Mouse (Mus musculus) forebrain, embryonic 15.5 days (tissue): ENCODE data around the gene Eci1. TPM values are rescaled to one million over a fixed set of nuclear protein-coding genes. Genes with fewer than 3 reads are reported as not detected.
"Not testable (repeated sequence)": the region's sequence is repeated elsewhere in the genome, so short reads cannot be mapped to it uniquely, and the experiment has no call there.

Experiments used
- ATAC-seq: fragments of 200-750 bp; cut with Nextera tagmentation; replicated peaks from 2 replicates; pipeline ENCODE4 v1.8.0; 2017; ENCODE audit warnings: mild to moderate bottlenecking, moderate TSS enrichment, moderate library complexity
- H3K27ac ChIP-seq: fragments of 300-500 bp; sonication (generic); replicated peaks from 2 replicates; pipeline ENCODE4 v1.5.1; 2015; ENCODE audit warnings: mild to moderate bottlenecking, inconsistent platforms
- H3K27me3 ChIP-seq: fragments of 300-500 bp; sonication (generic); 2 replicates; pipeline ENCODE4 v1.6.1; 2015; ENCODE audit warnings: inconsistent platforms
- H3K36me3 ChIP-seq: fragments of 300-500 bp; sonication (generic); 2 replicates; pipeline ENCODE4 v1.6.1; 2015; ENCODE audit warnings: mild to moderate bottlenecking, inconsistent platforms
- H3K4me1 ChIP-seq: fragments of 300-500 bp; sonication (generic); 2 replicates; pipeline ENCODE4 v1.6.1; 2015; ENCODE audit warnings: inconsistent platforms
- H3K4me2 ChIP-seq: fragments of 300-500 bp; sonication (generic); replicated peaks from 2 replicates; pipeline ENCODE4 v1.6.1; 2015; ENCODE audit warnings: mild to moderate bottlenecking, inconsistent platforms
- H3K4me3 ChIP-seq: fragments of 300-500 bp; sonication (generic); 2 replicates; pipeline ENCODE4 v1.5.1; 2015; ENCODE audit warnings: mild to moderate bottlenecking, inconsistent platforms
- H3K9ac ChIP-seq: fragments of 300-500 bp; sonication (generic); replicated peaks from 2 replicates; pipeline ENCODE4 v1.6.1; 2015; ENCODE audit warnings: mild to moderate bottlenecking, inconsistent platforms
- H3K9me3 ChIP-seq: fragments of 300-500 bp; sonication (generic); 2 replicates; pipeline ENCODE4 v1.6.1; 2016; ENCODE audit warnings: inconsistent platforms
- WGBS: fragments of 180-500 bp; shearing (Covaris S2); methylation state at CpG from one replicate; pipeline ENCODE4 v1.1.7; 2015; ENCODE audit warnings: mixed read lengths; 5-methylcytosine and 5-hydroxymethylcytosine counted together
- polyA plus RNA-seq: library from polyadenylated mRNA; unstranded; fragments of >200 nt; fragmentation: Nextera tagmentation; extraction: Ambion mirVana; gene quantifications from 2 replicates; pipeline ENCODE4 v1.2.1, GENCODE M21; 2015

Eci1 gene
- polyA plus RNA-seq, 1 experiment from 2014 or later, result 40.7 TPM

- no peak overlapping the region for H3K4me2 ChIP-seq
- 91% methylated on average over 14 of the region's 14 CpGs for WGBS
- ATAC-seq, result no peak
- H3K4me1 ChIP-seq, result no peaks in the 10 kb centered on the region
- H3K27me3 ChIP-seq, result no peaks in the 10 kb centered on the region
- H3K9me3 ChIP-seq, result no peaks in the 10 kb centered on the region
- H3K36me3 ChIP-seq, result peaks cover 64% of the 10 kb centered on the region
- no peak overlapping the region for H3K9ac ChIP-seq
- no peak overlapping the region for H3K4me3 ChIP-seq
- H3K27ac ChIP-seq, result no peak overlapping the region
Measured at GRCm38 (mm10) chr17:24442107-24442506, 15.7 kb downstream of the Eci1 start.

GRCm38 (mm10) chr17:24442632-24443155 lies 16.3 kb downstream of the Eci1 start, which contains the start of gene Dnase1l2:
Dnase1l2 (minus strand) TSS chr17:24443105.
- no peak within 1 kb of the TSS for H3K27ac ChIP-seq
- WGBS, result 82% methylated on average over 7 of the region's 7 CpGs
- no peaks in the 10 kb centered on the region for H3K4me1 ChIP-seq
- H3K36me3 ChIP-seq, result peaks cover 70% of the 10 kb centered on the region
- no peak within 1 kb of the TSS for H3K4me2 ChIP-seq
- no peak for ATAC-seq
- no peak within 1 kb of the TSS for H3K9ac ChIP-seq
- no peaks in the 10 kb centered on the region for H3K9me3 ChIP-seq
- H3K4me3 ChIP-seq, result no peak within 1 kb of the TSS
- no peaks in the 10 kb centered on the region for H3K27me3 ChIP-seq

- 91% methylated on average over 4 of the region's 4 CpGs for WGBS
- Histone ChIP-seq H3K9ac (no peak overlapping the region), H3K36me3 (peaks cover 74% of the 10 kb centered on the region), H3K4me1 (no peaks in the 10 kb centered on the region), H3K27ac (no peak overlapping the region), H3K4me3 (no peak overlapping the region), H3K27me3 (no peaks in the 10 kb centered on the region), H3K9me3 (no peaks in the 10 kb centered on the region), H3K4me2 (no peak overlapping the region)
- no peak for ATAC-seq
Measured at GRCm38 (mm10) chr17:24443409-24443808, 17.0 kb downstream of the Eci1 start.

- 93% methylated on average over 8 of the region's 8 CpGs for WGBS
- no peaks in the 10 kb centered on the region for H3K9me3 ChIP-seq
- H3K9ac ChIP-seq, result no peak overlapping the region
- peaks cover 81% of the 10 kb centered on the region for H3K36me3 ChIP-seq
- no peaks in the 10 kb centered on the region for H3K27me3 ChIP-seq
- no peaks in the 10 kb centered on the region for H3K4me1 ChIP-seq
- no peak overlapping the region for H3K27ac ChIP-seq
- H3K4me2 ChIP-seq, result no peak overlapping the region
- no peak overlapping the region for H3K4me3 ChIP-seq
- no peak for ATAC-seq
Measured at GRCm38 (mm10) chr17:24446590-24446989, 20.1 kb downstream of the Eci1 start.

GRCm38 (mm10) chr17:24449507-24449906 lies 23.1 kb downstream of the Eci1 start:
- Histone ChIP-seq H3K4me3 (no peak overlapping the region), H3K9me3 (no peaks in the 10 kb centered on the region), H3K4me2 (no peak overlapping the region), H3K36me3 (peaks cover 70% of the 10 kb centered on the region), H3K27me3 (no peaks in the 10 kb centered on the region), H3K9ac (no peak overlapping the region), H3K4me1 (peaks cover 24% of the 10 kb centered on the region), H3K27ac (no peak overlapping the region)
- no peak for ATAC-seq
- WGBS, result 94% methylated on average over 6 of the region's 6 CpGs

GRCm38 (mm10) chr17:24451220-24451619 lies 24.8 kb downstream of the Eci1 start:
- H3K27ac ChIP-seq, result no peak overlapping the region
- H3K27me3 ChIP-seq, result no peaks in the 10 kb centered on the region
- H3K9ac ChIP-seq, result no peak overlapping the region
- no peak for ATAC-seq
- H3K9me3 ChIP-seq, result no peaks in the 10 kb centered on the region
- H3K4me3 ChIP-seq, result no peak overlapping the region
- WGBS, result 97% methylated on average over 6 of the region's 6 CpGs
- peaks cover 52% of the 10 kb centered on the region for H3K36me3 ChIP-seq
- H3K4me2 ChIP-seq, result no peak overlapping the region
- H3K4me1 ChIP-seq, result peaks cover 24% of the 10 kb centered on the region

- Histone ChIP-seq H3K9ac (no peak overlapping the region), H3K4me2 (no peak overlapping the region), H3K36me3 (peaks cover 32% of the 10 kb centered on the region), H3K9me3 (no peaks in the 10 kb centered on the region), H3K27ac (no peak overlapping the region), H3K4me3 (no peak overlapping the region), H3K4me1 (peaks cover 24% of the 10 kb centered on the region), H3K27me3 (no peaks in the 10 kb centered on the region)
- no peak for ATAC-seq
- 91% methylated on average over 2 of the region's 2 CpGs for WGBS
Measured at GRCm38 (mm10) chr17:24453372-24453771, 26.9 kb downstream of the Eci1 start.

- 9% methylated on average over 14 of the region's 14 CpGs for WGBS
- Histone ChIP-seq H3K36me3 (peaks cover 22% of the 10 kb centered on the region), H3K9ac (peak overlapping the region; percentile 92), H3K9me3 (no peaks in the 10 kb centered on the region), H3K4me2 (peak overlapping the region; percentile 74), H3K27me3 (no peaks in the 10 kb centered on the region), H3K4me1 (peaks cover 24% of the 10 kb centered on the region), H3K27ac (peak overlapping the region; percentile 85), H3K4me3 (peak overlapping the region; percentile 73)
- ATAC-seq, result no peak
Measured at GRCm38 (mm10) chr17:24454218-24454755, 27.8 kb downstream of the Eci1 start.

- ATAC-seq, result peak; percentile 96
- 0% methylated on average over 67 of the region's 67 CpGs for WGBS
- Histone ChIP-seq H3K27ac (peak overlapping the region; percentile 85), H3K9ac (peak overlapping the region; percentile 92), H3K4me2 (peak overlapping the region; percentile 74), H3K36me3 (peaks cover 16% of the 10 kb centered on the region), H3K4me3 (peak overlapping the region; percentile 73), H3K4me1 (peaks cover 24% of the 10 kb centered on the region), H3K9me3 (no peaks in the 10 kb centered on the region), H3K27me3 (no peaks in the 10 kb centered on the region)
Measured at GRCm38 (mm10) chr17:24454756-24455522, 28.5 kb downstream of the Eci1 start.

GRCm38 (mm10) chr17:24455523-24456206 lies 29.2 kb downstream of the Eci1 start:
- H3K4me1 ChIP-seq, result peaks cover 24% of the 10 kb centered on the region
- not testable (repeated sequence) for ATAC-seq, H3K27me3 ChIP-seq, H3K9me3 ChIP-seq, H3K36me3 ChIP-seq, H3K9ac ChIP-seq
- H3K4me3 ChIP-seq, result peak overlapping the region; percentile 73
- WGBS, result 49% methylated on average over 10 of the region's 10 CpGs
- peak overlapping the region; percentile 74 for H3K4me2 ChIP-seq
- H3K27ac ChIP-seq, result peak overlapping the region; percentile 59

GRCm38 (mm10) chr17:24461580-24461979 lies 35.1 kb downstream of the Eci1 start:
- Histone ChIP-seq H3K9ac (no peak overlapping the region), H3K4me1 (no peaks in the 10 kb centered on the region), H3K4me3 (no peak overlapping the region), H3K27ac (no peak overlapping the region), H3K36me3 (no peaks in the 10 kb centered on the region), H3K9me3 (no peaks in the 10 kb centered on the region), H3K27me3 (no peaks in the 10 kb centered on the region), H3K4me2 (no peak overlapping the region)
- ATAC-seq, result no peak
- 62% methylated on average over 2 of the region's 2 CpGs for WGBS

GRCm38 (mm10) chr17:24462932-24463331 lies 36.5 kb downstream of the Eci1 start:
- no peaks in the 10 kb centered on the region for H3K9me3 ChIP-seq
- no peaks in the 10 kb centered on the region for H3K27me3 ChIP-seq
- no peak overlapping the region for H3K4me2 ChIP-seq
- no peak overlapping the region for H3K9ac ChIP-seq
- no peak for ATAC-seq
- H3K4me1 ChIP-seq, result no peaks in the 10 kb centered on the region
- no peak overlapping the region for H3K27ac ChIP-seq
- 84% methylated on average over 1 of the region's 1 CpGs for WGBS
- H3K4me3 ChIP-seq, result no peak overlapping the region
- no peaks in the 10 kb centered on the region for H3K36me3 ChIP-seq
